Mouse (Mus musculus): ENCODE results near the gene Akr1b10.

DNA sequence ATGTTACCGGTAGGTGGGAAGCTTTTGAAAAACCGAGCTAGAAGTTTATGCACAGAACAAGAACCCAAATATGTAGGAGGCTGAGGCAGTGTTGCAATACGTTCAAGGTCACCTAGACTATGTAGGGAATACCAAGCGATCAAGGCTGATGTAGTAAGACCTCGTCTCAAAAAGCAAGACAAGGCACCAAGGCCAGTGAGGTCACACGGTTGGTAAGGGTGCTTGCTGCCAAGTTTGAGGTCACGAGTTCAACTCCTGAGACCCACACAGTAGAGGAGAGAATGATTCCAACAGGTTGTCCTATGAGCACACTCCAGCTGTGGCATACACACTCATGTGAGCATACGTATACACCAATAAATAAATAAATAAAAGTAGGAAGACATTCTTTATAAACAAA is 13.9 kb upstream of the Akr1b10 start:
- TF ChIP-seq CTCF (IDR thresholded peaks at IDR 0.05; ENCODE audit: low read depth, low read length) (no peak), GATA1 (IDR thresholded peaks at IDR 0.05; ENCODE audit: borderline replicate concordance, low read length) (no peak), GATA2 (IDR thresholded peaks at IDR 0.05; ENCODE audit: borderline replicate concordance, low read depth, low read length) (no peak), POLR2AphosphoS5 (IDR thresholded peaks at IDR 0.05; ENCODE audit: insufficient replicate concordance, low read depth, low read length) (no peak), TAL1 (conservative IDR thresholded peaks at IDR 0.05; ENCODE audit: low read depth, low read length) (no peak)
